Mouse (Mus musculus) testis, postnatal 14 days (tissue): ENCODE results near the gene Caskin1.

Experiments used
- DNase-seq: peaks from one replicate; pipeline ENCODE4 v3.0.0; 2021; ENCODE audit warnings: low spot score

The Caskin1 gene

GRCm38 (mm10) chr17:24494627-24495335 lies 6.4 kb downstream of the Caskin1 start:
- DNase-seq, result no peak

- no peak for DNase-seq
These were observed 7.0 kb downstream of the Caskin1 start for GRCm38 (mm10) chr17:24495443-24495842.

- no peak for DNase-seq
These were observed 7.6 kb downstream of the Caskin1 start for GRCm38 (mm10) chr17:24496026-24496425.

- DNase-seq, result no peak
These were observed 13.8 kb downstream of the Caskin1 start for GRCm38 (mm10) chr17:24502208-24502607.

- no peak for DNase-seq
These were observed 15.7 kb downstream of the Caskin1 start for GRCm38 (mm10) chr17:24504085-24504484.

GRCm38 (mm10) chr17:24505286-24505955 lies 17.0 kb downstream of the Caskin1 start:
- no peak for DNase-seq

- no peak for DNase-seq
These were observed 18.1 kb downstream of the Caskin1 start for GRCm38 (mm10) chr17:24506332-24507070.

GRCm38 (mm10) chr17:24507129-24507664 lies 18.8 kb downstream of the Caskin1 start:
- no peak for DNase-seq

GRCm38 (mm10) chr17:24507806-24508460 lies 19.5 kb downstream of the Caskin1 start:
- DNase-seq, result no peak

- DNase-seq, result no peak
These were observed 25.2 kb downstream of the Caskin1 start for GRCm38 (mm10) chr17:24513609-24514008.

- DNase-seq, result no peak
These were observed 26.2 kb downstream of the Caskin1 start for GRCm38 (mm10) chr17:24514270-24515257.

GRCm38 (mm10) chr17:24520450-24520849 lies 32.0 kb downstream of the Caskin1 start:
- DNase-seq, result no peak

- no peak for DNase-seq
These were observed 36.3 kb downstream of the Caskin1 start for GRCm38 (mm10) chr17:24524734-24525133.

- no peak for DNase-seq
These were observed 38.9 kb downstream of the Caskin1 start for GRCm38 (mm10) chr17:24527315-24527714.

GRCm38 (mm10) chr17:24527723-24528559 lies 39.5 kb downstream of the Caskin1 start, which contains the start of gene Traf7:
Traf7 (minus strand) TSS chr17:24527938.
- peak; percentile 98 for DNase-seq

- no peak for DNase-seq
These were observed 40.1 kb downstream of the Caskin1 start for GRCm38 (mm10) chr17:24528560-24528918.

- DNase-seq, result no peak
These were observed 40.6 kb downstream of the Caskin1 start for GRCm38 (mm10) chr17:24529007-24529451.

GRCm38 (mm10) chr17:24529883-24530282 lies 41.5 kb downstream of the Caskin1 start:
- DNase-seq, result no peak

- DNase-seq, result no peak
These were observed 42.1 kb downstream of the Caskin1 start for GRCm38 (mm10) chr17:24530361-24531050.
